Mouse (Mus musculus): Measurements from ENCODE around the gene Baz2a.

DNA sequence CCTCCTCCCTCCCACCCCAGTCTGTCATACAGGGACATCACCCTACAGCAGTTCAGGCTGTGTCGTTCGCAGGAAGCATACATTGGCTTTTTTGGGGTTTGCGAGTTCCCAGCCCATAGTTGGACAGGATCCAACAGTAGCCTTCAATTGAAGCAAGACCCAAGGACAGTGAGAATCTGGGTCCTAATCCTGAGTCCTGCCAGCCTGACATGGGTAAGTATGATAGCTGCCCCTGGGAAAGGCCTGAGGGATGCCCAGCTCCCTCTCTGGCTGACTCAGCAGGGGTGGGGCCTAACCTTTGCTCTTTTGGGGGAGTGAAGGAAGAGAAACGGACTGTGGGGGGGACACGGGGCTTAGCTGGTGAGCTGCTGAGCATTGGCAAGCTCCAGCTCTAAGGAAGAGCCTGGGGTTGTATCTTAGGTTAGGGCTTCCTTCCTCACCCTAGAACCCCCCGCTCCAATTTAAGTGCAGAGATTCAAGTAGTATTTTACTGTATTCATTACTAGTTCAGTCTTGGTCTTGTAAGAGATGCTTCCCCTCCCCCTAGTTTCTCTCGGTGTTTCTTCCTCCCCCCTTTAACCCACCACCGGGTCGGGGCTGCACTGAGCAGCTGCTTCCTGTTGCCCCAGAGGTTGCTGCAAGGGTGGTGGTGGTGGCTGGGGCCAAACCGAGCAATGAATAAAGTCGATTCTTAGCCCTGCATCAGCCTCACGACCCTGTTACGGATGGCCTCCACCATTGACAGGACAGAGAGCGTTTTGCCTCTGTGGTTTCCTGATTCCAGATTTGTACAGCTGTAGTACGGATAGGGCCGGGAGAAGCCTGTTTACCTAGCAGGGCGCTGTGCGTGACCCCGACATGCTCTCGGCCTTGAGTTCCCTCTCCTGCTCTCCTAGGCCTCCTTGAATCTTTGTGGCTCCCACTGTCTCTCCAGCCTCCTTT is at the start of gene Baz2a:
- TF ChIP-seq CTCF (IDR thresholded peaks at IDR 0.05) = no peak
- no peak for TF ChIP-seq EP300 (IDR thresholded peaks at IDR 0.05)

Measured in lung, postnatal 0 days (tissue).